Mouse (Mus musculus): ENCODE data around the gene Nprl2.

Gene Nprl2

GRCm38 (mm10) chr9:107577871-107578270 lies 35.8 kb downstream of the Nprl2 start:
- no peak for TF ChIP-seq GATA4 (IDR thresholded peaks at IDR 0.05; ENCODE audit: insufficient replicate concordance, low read length)

GRCm38 (mm10) chr9:107578587-107578986 lies 36.6 kb downstream of the Nprl2 start, which contains the start of gene Naa80:
Gene Naa80, plus strand, starts transcription at chr9:107578887.
- no peak for TF ChIP-seq GATA4 (IDR thresholded peaks at IDR 0.05; ENCODE audit: insufficient replicate concordance, low read length)

DNA sequence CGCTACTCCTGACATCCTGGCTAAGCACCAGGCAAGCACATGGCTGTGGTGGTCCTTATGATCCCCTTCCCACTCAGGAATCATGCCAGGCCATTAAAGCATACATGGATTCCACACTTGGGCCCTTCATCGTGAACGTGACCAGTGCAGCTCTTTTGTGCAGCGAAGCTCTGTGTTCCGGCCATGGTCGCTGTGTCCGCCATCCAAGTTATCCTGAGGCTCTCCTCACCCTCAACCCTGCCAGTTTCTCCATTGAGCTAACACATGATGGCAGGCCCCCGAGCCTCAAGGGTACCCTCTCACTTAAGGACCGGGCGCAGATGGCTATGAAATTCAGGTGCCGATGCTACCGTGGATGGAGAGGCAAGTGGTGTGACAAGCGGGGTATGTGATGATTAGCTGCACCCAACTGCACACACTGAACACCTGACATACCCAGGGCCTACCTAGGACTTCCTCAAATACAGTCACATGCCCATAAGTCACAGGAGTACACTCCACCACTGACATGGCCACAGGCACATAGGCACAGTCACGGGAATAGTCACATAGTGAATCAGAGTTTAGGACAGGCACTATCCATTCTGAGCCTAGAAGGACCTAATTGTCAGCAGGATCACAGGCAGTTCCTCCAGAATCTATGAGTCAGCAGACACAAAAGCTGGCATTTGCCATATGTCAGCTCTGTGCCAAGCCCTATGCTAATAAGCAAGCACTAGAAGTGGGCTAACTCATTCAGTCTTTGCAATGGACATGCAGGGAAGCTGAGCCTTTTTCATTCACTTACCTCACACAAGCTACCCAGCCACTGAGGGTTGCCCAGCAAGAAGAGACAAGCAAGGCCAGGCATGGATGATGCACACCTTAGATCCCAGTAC lies 37.2 kb downstream of the Nprl2 start:
- no peak for TF ChIP-seq GATA4 (IDR thresholded peaks at IDR 0.05; ENCODE audit: insufficient replicate concordance, low read length)

- no peak for TF ChIP-seq GATA4 (IDR thresholded peaks at IDR 0.05; ENCODE audit: insufficient replicate concordance, low read length)
Measured at GRCm38 (mm10) chr9:107580501-107581317, 38.7 kb downstream of the Nprl2 start, which contains the start of gene Hyal3. Gene Hyal3, plus strand, starts transcription at chr9:107580818.

DNA sequence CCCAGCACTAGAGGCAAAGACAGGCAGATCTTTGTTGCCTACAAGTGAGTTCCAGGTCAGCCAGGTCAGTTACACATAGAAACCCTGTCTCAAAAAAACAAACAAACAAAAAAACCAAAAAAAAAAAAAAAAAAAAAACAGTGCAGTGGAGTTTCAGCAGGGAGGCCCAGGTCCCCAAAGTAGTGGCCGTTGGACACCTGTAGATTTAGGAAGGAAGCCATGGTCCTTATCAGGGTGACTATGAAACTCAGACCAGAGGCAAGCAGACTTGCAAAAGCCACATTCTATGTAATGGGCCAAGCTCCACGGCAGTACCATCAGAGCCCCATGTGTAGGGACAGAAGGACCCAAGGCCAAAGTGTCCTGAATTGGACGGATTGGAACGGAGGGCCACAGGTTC lies 39.6 kb downstream of the Nprl2 start:
- TF ChIP-seq GATA4 (IDR thresholded peaks at IDR 0.05; ENCODE audit: insufficient replicate concordance, low read length), result no peak

DNA sequence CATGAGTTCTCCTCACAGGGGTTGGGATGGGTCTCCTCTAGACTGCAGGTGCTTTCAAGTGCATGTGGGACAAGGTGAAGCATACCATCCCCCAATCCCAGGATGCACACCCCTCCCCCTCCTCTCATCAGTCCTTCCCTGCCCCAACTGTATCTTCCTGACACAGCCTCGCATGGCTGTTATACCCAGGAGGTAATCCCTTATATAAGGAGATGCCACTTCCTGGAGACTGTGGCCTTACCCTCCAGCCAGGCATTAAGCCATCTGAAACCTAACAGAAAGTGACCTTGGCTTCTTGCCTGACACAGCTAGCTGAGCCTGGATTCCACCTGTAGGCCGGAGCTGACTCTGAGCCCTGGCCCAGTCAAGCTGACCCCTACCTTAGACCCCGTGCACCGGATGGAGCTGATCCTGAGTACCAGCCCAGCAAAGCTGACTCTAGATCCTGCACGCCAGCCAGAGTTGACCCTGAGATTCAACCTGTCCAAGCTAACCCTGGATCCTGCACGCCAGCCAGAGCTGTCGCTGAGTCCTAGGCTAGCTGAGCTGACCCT lies 40.6 kb downstream of the Nprl2 start:
- no peak for TF ChIP-seq GATA4 (IDR thresholded peaks at IDR 0.05; ENCODE audit: insufficient replicate concordance, low read length)

- TF ChIP-seq GATA4 (IDR thresholded peaks at IDR 0.05; ENCODE audit: insufficient replicate concordance, low read length), result no peak
Measured at GRCm38 (mm10) chr9:107583174-107583573, 41.1 kb downstream of the Nprl2 start.

DNA sequence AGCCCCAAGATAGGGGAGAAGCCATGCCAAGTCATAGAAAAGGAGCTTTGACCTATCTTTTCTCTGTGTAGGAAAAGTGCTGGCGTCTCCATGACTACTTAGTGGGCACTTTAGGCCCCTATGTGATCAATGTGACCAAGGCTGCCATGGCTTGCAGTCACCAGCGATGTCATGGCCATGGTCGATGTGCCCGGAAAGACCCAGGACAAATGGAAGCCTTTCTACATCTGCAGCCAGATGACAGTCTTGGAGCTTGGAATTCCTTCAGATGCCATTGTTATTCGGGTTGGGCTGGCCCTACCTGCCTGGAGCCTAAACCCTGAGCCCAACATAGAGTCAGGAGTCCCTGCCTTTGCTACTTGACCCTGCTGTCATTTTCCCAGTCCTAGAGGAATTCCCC lies 44.5 kb downstream of the Nprl2 start:
- no peak for TF ChIP-seq GATA4 (IDR thresholded peaks at IDR 0.05; ENCODE audit: insufficient replicate concordance, low read length)

GRCm38 (mm10) chr9:107586974-107587832 lies 45.2 kb downstream of the Nprl2 start, which contains the start of gene Ifrd2:
Gene Ifrd2, plus strand, starts transcription at chr9:107587642.
- TF ChIP-seq GATA4 (IDR thresholded peaks at IDR 0.05; ENCODE audit: insufficient replicate concordance, low read length), result peak; percentile 86; the same call in 1 of the 2 replicates

DNA sequence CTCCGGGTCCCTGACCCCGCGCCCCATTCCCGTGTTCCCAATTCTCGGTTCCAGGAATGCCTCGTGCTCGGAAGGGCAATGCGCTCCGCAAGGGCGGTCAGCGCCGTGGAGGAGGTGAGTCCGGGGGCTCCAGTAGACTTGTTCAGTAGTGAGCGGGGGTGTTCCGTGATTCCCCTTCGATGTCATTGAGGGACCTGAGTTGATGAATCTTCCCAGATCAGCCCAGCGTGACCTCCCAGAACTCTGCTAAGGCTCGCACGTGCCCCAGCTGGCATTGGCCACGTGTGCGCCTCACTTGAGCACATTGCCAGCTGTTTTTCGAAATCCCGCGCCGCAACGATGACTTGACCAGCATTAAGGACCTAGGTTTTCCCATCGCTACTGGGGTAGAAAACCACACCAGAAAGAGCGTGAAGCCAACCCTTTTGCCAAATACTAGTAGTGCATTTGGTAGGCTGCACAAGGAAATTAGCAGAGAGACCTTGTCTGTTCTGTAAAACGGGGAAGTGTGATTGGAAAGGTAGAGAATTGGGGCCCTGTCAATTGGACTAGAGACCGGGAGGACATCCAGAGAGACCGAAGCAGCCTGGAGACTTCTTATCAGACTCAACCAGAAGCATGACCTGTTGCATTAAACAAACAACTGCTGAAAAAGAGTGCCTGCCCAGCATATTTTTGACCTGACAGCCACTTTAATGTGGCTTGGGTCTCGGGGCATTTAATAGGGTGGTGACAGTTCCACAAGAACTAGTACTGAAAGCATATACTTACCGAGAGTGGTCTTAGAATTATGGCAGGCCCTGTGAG lies 46.0 kb downstream of the Nprl2 start:
- peak; percentile 37; the same call in 1 of the 2 replicates for TF ChIP-seq GATA4 (IDR thresholded peaks at IDR 0.05; ENCODE audit: insufficient replicate concordance, low read length)

DNA sequence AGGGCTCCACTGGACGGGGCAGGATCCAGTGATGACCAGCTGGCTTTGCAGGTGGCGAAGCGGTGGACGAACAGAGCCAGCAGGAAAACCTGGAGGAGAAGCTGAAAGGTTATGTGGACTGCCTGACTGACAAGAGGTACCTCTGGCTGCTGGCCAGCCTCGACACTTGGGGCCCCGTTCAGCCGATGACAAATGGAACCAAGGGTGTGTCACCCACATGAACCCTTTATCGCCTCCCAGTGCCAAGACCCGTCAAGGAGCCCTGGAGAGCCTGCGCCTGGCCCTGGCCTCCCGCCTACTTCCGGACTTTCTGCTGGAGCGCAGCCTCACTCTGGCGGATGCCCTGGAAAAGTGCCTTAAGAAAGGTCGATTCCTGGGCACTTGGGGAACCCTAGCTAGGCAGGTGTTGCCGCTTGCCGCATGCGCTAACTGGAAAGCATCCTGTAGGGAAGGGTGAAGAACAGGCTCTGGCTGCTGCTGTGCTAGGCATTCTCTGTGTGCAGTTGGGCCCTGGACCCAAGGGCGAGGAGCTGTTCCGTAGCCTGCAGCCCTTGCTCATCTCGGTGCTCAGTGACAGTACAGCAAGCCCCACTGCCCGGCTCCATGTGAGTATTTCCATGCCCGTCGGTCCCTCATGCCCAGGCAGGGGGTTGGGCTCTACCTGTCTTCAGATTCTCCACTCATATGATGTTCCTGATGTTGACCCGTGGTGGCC lies 48.2 kb downstream of the Nprl2 start:
- TF ChIP-seq GATA4 (IDR thresholded peaks at IDR 0.05; ENCODE audit: insufficient replicate concordance, low read length), result no peak

GRCm38 (mm10) chr9:107590773-107591060 lies 48.7 kb downstream of the Nprl2 start:
- no peak for TF ChIP-seq GATA4 (IDR thresholded peaks at IDR 0.05; ENCODE audit: insufficient replicate concordance, low read length)

Data from liver, adult (tissue).